Mouse (Mus musculus) thymus, adult 2 months (tissue): Measurements from ENCODE around the gene Jak2. TPM values are rescaled to one million over a fixed set of nuclear protein-coding genes. Genes with fewer than 3 reads are reported as not detected.

Experiments
- DNase-seq: peaks from one replicate; pipeline ENCODE4 v3.0.0; 2021
- H3K27ac ChIP-seq: fragments of 200-500 bp; 2 replicates; pipeline ENCODE4 v1.5.1; 2012; ENCODE audit warnings: low read length, control low read depth; ENCODE audit not compliant: control insufficient read depth, insufficient read depth
- H3K27me3 ChIP-seq: fragments of 200-500 bp; 2 replicates; pipeline ENCODE4 v1.6.1; 2012; ENCODE audit warnings: mild to moderate bottlenecking, low read length, moderate library complexity, mixed read lengths; ENCODE audit not compliant: control insufficient read depth, insufficient read depth
- H3K36me3 ChIP-seq: fragments of 200-500 bp; 2 replicates; pipeline ENCODE4 v1.6.1; 2012; ENCODE audit warnings: mild to moderate bottlenecking, low read length, moderate library complexity; ENCODE audit not compliant: control insufficient read depth, insufficient read depth
- H3K4me1 ChIP-seq: fragments of 200-500 bp; replicated peaks from 2 replicates; pipeline ENCODE4 v1.6.1; 2012; ENCODE audit warnings: low read length; ENCODE audit not compliant: control insufficient read depth, insufficient read depth
- H3K4me3 ChIP-seq: fragments of 200-500 bp; 2 replicates; pipeline ENCODE4 v1.5.1; 2012; ENCODE audit warnings: mild to moderate bottlenecking, low read length, control low read depth, moderate library complexity; ENCODE audit not compliant: control insufficient read depth, insufficient read depth
- CTCF ChIP-seq: fragments of 200-500 bp; IDR thresholded peaks from 2 replicates; pipeline ENCODE4 v1.5.1; 2012; ENCODE audit warnings: mild to moderate bottlenecking, control low read depth, low read length, moderate library complexity, borderline replicate concordance; ENCODE audit not compliant: control insufficient read depth, poor library complexity, insufficient read depth; ENCODE audit errors: extremely low read depth
- POLR2A ChIP-seq: fragments of 200-500 bp; IDR thresholded peaks from 2 replicates; pipeline ENCODE4 v1.6.1; 2012; ENCODE audit warnings: mild to moderate bottlenecking, low read length, control low read depth, moderate library complexity; ENCODE audit not compliant: control insufficient read depth, poor library complexity, insufficient read depth; ENCODE audit errors: extremely low read depth
- WGBS: fragments of 180-500 bp; shearing (Covaris S2); methylation state at CpG from one replicate; pipeline ENCODE4 v1.1.7; 2018; 5-methylcytosine and 5-hydroxymethylcytosine counted together
- polyA plus RNA-seq: library from polyadenylated mRNA; depleted of rRNA; stranded (reverse); fragments of >200 nt; gene quantifications from 2 replicates; pipeline ENCODE4 v1.2.3, GENCODE M21; 2012

The Jak2 gene
- polyA plus RNA-seq, 1 experiment, result 14.8 TPM

DNA sequence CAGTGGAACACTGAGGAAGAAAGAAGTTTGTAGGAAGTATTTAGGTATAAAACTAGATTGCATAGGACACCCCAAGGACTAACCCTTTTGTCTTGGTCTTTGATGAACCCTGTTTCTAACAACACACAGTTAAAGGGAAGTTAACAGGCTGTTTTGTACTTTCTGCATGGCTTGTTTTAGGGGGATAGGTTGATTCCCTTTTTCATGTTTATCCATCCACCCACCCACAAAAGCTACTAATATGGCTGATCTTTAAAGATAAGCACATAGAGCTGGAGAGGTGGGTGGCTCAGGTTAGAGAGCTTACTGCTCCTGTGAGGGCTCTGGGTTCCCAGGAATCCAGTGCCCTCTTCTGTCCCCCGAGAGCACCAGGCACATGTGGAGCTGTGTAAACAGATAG lies 11.9 kb downstream of the Jak2 start:
- Histone ChIP-seq H3K27me3 (no peaks in the 10 kb centered on the region), H3K4me1 (0 out of 2 replicates have a peak, but pooled peaks cover 2% of the 10 kb centered on the region), H3K36me3 (peaks cover 8% of the 10 kb centered on the region; the same call in 1 of the 2 replicates), H3K27ac (no peak overlapping the region), H3K4me3 (no peak overlapping the region)
- no peak for TF ChIP-seq CTCF
- TF ChIP-seq POLR2A, result no peak
- 97% methylated on average over 1 of the region's 1 CpGs for WGBS
- no peak for DNase-seq

DNA sequence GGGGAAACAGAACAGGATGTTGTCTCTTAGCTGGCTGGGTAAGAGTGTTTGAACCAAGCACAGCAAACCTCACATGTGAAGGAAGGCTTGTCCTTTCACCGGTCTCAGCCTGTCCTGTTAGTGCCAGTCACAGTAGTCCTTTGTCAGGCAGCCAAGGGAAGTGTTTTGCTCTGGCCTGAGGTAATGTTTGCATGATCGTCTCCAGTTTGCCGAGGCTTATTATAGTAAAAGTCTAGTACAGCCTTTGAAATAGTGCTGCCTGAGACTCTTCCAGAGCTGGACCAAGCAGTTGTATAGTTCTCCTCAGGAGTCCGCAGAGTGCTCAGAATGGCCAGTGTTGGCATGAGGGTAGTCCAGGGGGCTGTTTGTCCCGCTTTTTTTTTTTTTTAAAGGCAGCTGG lies 13.9 kb downstream of the Jak2 start:
- WGBS, result 74% methylated on average over 5 of the region's 5 CpGs
- no peaks in the 10 kb centered on the region for H3K4me1 ChIP-seq
- H3K4me3 ChIP-seq, result no peak overlapping the region
- TF ChIP-seq CTCF (no peak), POLR2A (no peak)
- no peak for DNase-seq
- H3K27me3 ChIP-seq, result no peaks in the 10 kb centered on the region
- no peak overlapping the region for H3K27ac ChIP-seq
- peaks cover 7% of the 10 kb centered on the region; the same call in 1 of the 2 replicates for H3K36me3 ChIP-seq

DNA sequence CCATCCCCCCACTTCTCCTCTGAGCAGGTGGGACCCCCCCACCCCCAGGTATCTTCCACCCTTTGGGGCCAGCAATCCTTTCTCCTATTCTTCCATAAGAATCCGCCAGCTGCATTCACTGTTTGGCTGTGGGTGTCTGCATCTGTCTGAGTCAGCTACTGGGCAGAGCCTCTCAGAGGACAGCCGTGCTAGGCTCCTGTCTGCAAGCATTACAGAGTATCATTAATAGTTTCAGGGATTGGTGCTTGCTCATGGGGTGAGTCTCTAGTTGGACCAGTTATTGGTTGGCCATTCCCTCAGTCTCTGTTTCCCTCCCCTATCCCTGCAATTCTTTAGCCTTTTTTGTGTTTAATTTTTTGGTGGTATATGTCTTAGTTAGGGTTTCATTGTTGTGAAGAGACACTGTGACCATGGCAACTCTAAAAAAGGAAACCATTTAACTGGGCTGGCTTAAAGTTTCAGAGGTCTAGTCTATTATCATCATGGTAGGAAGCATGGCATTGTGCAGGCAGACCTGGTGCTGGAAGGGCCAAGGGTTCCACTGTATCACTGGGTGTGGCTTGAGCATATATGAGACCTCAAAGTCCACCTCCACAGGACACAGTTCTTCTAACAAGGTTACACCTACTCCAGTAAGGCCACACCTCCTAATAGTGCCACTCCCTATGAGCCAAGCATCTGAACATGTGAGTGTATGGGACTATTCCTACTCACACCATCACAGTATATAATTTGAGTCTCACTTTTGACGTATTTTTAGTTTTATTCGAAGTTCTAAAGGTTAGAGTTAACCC lies 15.6 kb downstream of the Jak2 start:
- Histone ChIP-seq H3K27me3 (no peaks in the 10 kb centered on the region), H3K4me1 (no peaks in the 10 kb centered on the region), H3K4me3 (no peak overlapping the region), H3K36me3 (peaks cover 10% of the 10 kb centered on the region; the same call in 1 of the 2 replicates), H3K27ac (no peak overlapping the region)
- WGBS, result 96% methylated on average over 4 of the region's 4 CpGs
- DNase-seq, result no peak
- no peak for TF ChIP-seq POLR2A
- no peak for TF ChIP-seq CTCF

DNA sequence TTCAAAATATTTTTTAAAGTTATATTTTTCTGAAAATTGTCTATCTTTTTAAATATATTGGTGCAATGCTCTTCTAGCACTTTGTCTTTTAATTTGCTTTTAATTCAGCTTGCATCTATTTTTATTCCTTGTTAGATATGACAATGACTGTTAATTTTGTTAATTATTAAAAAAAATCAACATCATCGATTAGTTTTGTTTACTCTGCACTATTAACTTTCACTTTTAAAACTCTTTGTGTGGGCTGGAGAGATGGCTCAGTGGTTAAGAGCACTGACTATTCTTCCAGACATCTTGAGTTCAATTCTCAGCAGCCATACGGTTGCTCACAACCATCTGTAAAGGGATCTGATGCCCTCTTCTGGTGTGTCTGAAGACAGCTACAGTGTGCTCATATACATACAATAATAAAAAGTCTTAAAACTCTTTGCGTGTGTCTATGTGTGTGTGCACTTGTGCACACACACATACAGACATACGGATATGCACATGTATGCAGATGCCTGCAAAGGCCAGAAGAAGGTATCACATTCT lies 17.2 kb downstream of the Jak2 start:
- peaks cover 3% of the 10 kb centered on the region; the same call in 1 of the 2 replicates for H3K36me3 ChIP-seq
- H3K27me3 ChIP-seq, result no peaks in the 10 kb centered on the region
- no peak for DNase-seq
- no peak overlapping the region for H3K4me3 ChIP-seq
- WGBS, result 97% methylated on average over 4 of the region's 4 CpGs
- TF ChIP-seq POLR2A, result no peak
- no peak for TF ChIP-seq CTCF
- no peaks in the 10 kb centered on the region for H3K4me1 ChIP-seq
- H3K27ac ChIP-seq, result no peak overlapping the region

DNA sequence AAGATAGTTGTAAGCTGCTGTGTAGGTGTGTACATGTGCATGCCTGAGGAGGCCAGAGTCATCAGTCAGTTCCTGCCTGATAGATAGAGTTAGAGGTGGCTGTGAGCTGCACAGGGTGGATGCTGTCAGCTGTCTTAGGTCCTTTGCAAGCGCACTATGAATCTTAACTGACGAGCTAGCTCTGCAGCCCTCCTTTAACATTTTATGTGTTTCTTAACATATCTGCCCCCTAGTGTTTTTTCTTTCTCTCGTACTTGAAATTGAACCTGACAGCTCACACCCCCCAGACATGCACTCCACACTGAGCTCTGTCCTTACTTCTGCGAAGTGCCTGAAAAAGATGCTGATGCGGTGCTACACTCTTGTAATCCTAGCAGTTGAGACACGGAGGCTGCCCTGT lies 18.6 kb downstream of the Jak2 start:
- Histone ChIP-seq H3K27ac (no peak overlapping the region), H3K27me3 (no peaks in the 10 kb centered on the region), H3K4me1 (no peaks in the 10 kb centered on the region), H3K4me3 (no peak overlapping the region), H3K36me3 (0 out of 2 replicates have a peak, but pooled peaks cover 7% of the 10 kb centered on the region)
- no peak for DNase-seq
- TF ChIP-seq CTCF, result no peak
- TF ChIP-seq POLR2A, result no peak
- WGBS, result 76% methylated on average over 6 of the region's 6 CpGs

DNA sequence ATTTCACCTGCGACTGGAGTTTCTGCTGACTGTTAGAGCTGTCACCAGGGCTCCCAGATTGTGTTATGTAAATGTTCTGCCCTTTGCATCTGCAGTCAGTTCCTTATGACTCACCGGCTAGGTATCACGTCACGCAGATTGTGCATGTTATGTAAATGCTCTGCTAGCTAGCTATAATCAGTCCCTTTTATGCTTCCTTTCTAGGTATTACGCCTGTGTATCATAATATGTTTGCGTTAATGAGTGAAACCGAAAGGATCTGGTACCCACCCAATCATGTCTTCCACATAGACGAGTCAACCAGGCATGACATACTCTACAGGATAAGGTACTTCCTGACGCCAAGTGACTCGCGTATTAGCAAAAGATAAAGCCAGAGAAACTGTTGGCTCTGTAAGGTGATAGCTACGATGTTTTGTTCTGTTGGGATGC lies 19.5 kb downstream of the Jak2 start:
- H3K4me3 ChIP-seq, result no peak overlapping the region
- DNase-seq, result no peak
- H3K27ac ChIP-seq, result no peak overlapping the region
- 90% methylated on average over 12 of the region's 12 CpGs for WGBS
- no peaks in the 10 kb centered on the region for H3K4me1 ChIP-seq
- no peaks in the 10 kb centered on the region for H3K27me3 ChIP-seq
- no peak for TF ChIP-seq POLR2A
- no peak for TF ChIP-seq CTCF
- peaks cover 12% of the 10 kb centered on the region; the same call in 1 of the 2 replicates for H3K36me3 ChIP-seq

DNA sequence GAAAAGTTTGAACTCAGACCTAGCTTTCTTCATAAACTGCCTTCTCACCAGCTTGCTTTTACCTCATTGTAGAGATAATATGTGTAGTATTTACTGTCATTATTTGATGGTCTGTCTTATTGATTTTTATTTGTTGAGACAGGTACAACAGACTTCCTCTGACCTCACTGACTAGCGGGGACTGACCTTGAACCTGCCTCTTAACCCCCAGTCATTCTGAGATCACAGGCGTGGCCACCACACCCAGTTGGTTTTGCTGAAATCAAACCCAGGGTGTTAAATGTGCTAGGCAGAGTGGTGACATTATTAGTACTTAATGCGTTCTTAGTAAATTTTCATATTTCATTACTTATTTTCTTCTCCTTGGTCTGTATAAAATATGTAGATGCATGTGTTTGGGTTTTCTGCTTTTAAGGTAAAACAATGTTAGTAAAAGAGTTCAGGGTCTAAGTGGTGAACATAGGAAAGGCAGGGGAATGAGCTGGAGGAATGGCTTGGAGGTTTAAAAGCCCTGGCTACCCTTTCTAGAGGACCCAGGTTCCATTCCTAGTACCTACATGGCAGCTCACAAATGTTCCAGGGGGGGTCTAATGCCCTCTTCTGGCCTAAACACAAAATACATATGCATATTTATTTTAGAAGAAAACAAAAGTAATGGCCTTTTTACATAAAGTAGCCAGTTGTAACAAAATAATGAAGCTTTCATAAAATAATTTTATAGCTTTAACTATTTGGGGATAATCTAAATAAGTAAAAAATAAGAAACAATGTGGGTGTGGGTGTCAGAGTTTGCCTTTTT lies 20.6 kb downstream of the Jak2 start:
- H3K27me3 ChIP-seq, result no peaks in the 10 kb centered on the region
- H3K4me1 ChIP-seq, result no peaks in the 10 kb centered on the region
- over 99% methylated on average over 3 of the region's 3 CpGs for WGBS
- peaks cover 22% of the 10 kb centered on the region for H3K36me3 ChIP-seq
- TF ChIP-seq POLR2A, result no peak
- TF ChIP-seq CTCF, result no peak
- H3K27ac ChIP-seq, result no peak overlapping the region; the same call in 1 of the 2 replicates
- H3K4me3 ChIP-seq, result no peak overlapping the region
- DNase-seq, result no peak
